In the genomic region with DNA sequence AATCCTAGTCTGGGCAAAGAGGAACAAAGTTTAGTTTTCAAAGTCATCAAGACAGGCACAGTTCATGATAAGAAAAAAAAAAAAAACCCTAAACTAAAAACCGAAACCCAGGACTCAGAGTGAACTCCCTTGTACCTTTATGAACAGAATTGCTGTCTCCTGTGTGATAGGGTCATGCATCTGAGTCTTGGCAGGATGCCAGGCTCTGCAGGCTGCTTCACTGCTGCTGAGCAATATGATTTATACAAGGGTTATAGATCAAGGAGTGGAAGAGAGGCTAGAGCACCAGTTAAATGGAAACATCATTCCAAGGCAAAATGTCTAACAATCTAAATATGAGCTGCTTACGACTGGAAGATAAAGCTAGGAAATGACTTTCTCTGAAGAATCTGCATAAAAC, we compare ENCODE assay signal across 11 mouse cellular contexts.
A peak's percentile ranks its signal among the peaks of the same experiment; 100 is the strongest.
DNase-seq lines count a peak whose midpoint lies in the region; ATAC-seq lines count a peak whose summit lies in the region.
"Had no signal": no experiment of that assay in that cellular context is flagged by ENCODE, and none has a peak within 500 bp of the region (broad histone marks: within the 10 kb centered on the region; RNA-seq: fewer than 3 reads in every experiment).

No protein-coding gene starts in this region.

- H3K9me3 ChIP-seq in intestine, embryonic 14.5 days (ENCODE audit: control insufficient read depth, low read length) = no peaks in the 10 kb centered on the region
- no peaks in the 10 kb centered on the region for H3K9me3 ChIP-seq in intestine, embryonic 16.5 days (ENCODE audit: control insufficient read depth, low read length)
- no peaks in the 10 kb centered on the region for H3K9me3 ChIP-seq in limb, embryonic 11.5 days (ENCODE audit: control insufficient read depth, low read length)
- H3K9me3 ChIP-seq: forebrain, embryonic 10.5 days; heart, embryonic 15.5 days had no signal

- DNase-seq in intestine, embryonic 14.5 days (ENCODE audit: low spot score) = peak; percentile 57
- peak; percentile 62 for DNase-seq in MN1 (ENCODE audit: low spot score)
- DNase-seq in adrenal gland, adult 2 months = peak; percentile 65
- peak; percentile 20 for DNase-seq in limb, embryonic 11.5 days (ENCODE audit: low spot score)
- DNase-seq in right cerebral cortex, adult 2 months (ENCODE audit: low spot score in 2 of 2) = no peak
- no peak for DNase-seq in left cerebral cortex, adult 11 months (ENCODE audit: low spot score)
- DNase-seq in layer of hippocampus, adult 18-20 months (ENCODE audit: low spot score in 2 of 2) = no peak

- no peak overlapping the region for H3K4me2 ChIP-seq in intestine, embryonic 14.5 days (ENCODE audit: low read length)
- no peak overlapping the region for H3K4me2 ChIP-seq in intestine, embryonic 16.5 days (ENCODE audit: low read depth, low read length)
- H3K4me2 ChIP-seq in limb, embryonic 11.5 days (ENCODE audit: low read depth, severe bottlenecking) = no peak overlapping the region
- H3K4me2 ChIP-seq: heart, embryonic 15.5 days had no signal

- H3K4me1 ChIP-seq in intestine, embryonic 14.5 days (replicated peaks; ENCODE audit: control insufficient read depth, insufficient read depth, low read length) = 0 out of 2 replicates have a peak, but pooled peaks cover 3% of the 10 kb centered on the region
- no peaks in the 10 kb centered on the region for H3K4me1 ChIP-seq in intestine, embryonic 16.5 days (ENCODE audit: control insufficient read depth, insufficient read depth, low read length)
- no peaks in the 10 kb centered on the region for H3K4me1 ChIP-seq in limb, embryonic 11.5 days (ENCODE audit: control insufficient read depth, insufficient read depth, low read length)
- H3K4me1 ChIP-seq: forebrain, embryonic 10.5 days; heart, embryonic 15.5 days had no signal

- no peaks in the 10 kb centered on the region for H3K36me3 ChIP-seq in intestine, embryonic 14.5 days (ENCODE audit: control insufficient read depth, insufficient read depth, low read length)
- H3K36me3 ChIP-seq in intestine, embryonic 16.5 days (ENCODE audit: control insufficient read depth, insufficient read depth, low read length) = no peaks in the 10 kb centered on the region
- H3K36me3 ChIP-seq in limb, embryonic 11.5 days (ENCODE audit: control insufficient read depth, insufficient read depth, low read length) = no peaks in the 10 kb centered on the region
- H3K36me3 ChIP-seq: forebrain, embryonic 10.5 days; heart, embryonic 15.5 days had no signal

- no peak overlapping the region for H3K4me3 ChIP-seq in intestine, embryonic 14.5 days (ENCODE audit: low read depth, low read length)
- H3K4me3 ChIP-seq in intestine, embryonic 16.5 days (ENCODE audit: low read length) = no peak overlapping the region
- no peak overlapping the region for H3K4me3 ChIP-seq in limb, embryonic 11.5 days (ENCODE audit: low read depth, low read length)
- H3K4me3 ChIP-seq: forebrain, embryonic 10.5 days; heart, embryonic 15.5 days had no signal

- no peak for ATAC-seq in intestine, embryonic 14.5 days (replicated peaks; ENCODE audit: low FRiP score, low TSS enrichment, low read depth)
- ATAC-seq in intestine, embryonic 16.5 days = no peak
- ATAC-seq in limb, embryonic 11.5 days (ENCODE audit: insufficient number of reproducible peaks, low FRiP score, low TSS enrichment, low read depth) = no peak

- no peaks in the 10 kb centered on the region for H3K27me3 ChIP-seq in intestine, embryonic 14.5 days (replicated peaks; ENCODE audit: control insufficient read depth, insufficient read depth, low read length)
- no peaks in the 10 kb centered on the region for H3K27me3 ChIP-seq in intestine, embryonic 16.5 days (replicated peaks; ENCODE audit: control insufficient read depth, insufficient read depth, low read length)
- H3K27me3 ChIP-seq in limb, embryonic 11.5 days (ENCODE audit: control insufficient read depth, insufficient read depth, low read length) = no peaks in the 10 kb centered on the region
- H3K27me3 ChIP-seq: heart, embryonic 15.5 days had no signal

- WGBS in intestine, embryonic 14.5 days = 19% methylated on average over 2 of the region's 2 CpGs
- WGBS in intestine, embryonic 16.5 days = 32% methylated on average over 2 of the region's 2 CpGs
- WGBS in limb, embryonic 11.5 days = 71% methylated on average over 2 of the region's 2 CpGs

- no peak overlapping the region for H3K9ac ChIP-seq in intestine, embryonic 14.5 days (ENCODE audit: low read length)
- no peak overlapping the region for H3K9ac ChIP-seq in intestine, embryonic 16.5 days (ENCODE audit: low read depth, low read length)
- no peak overlapping the region for H3K9ac ChIP-seq in limb, embryonic 11.5 days (ENCODE audit: low read length)
- H3K9ac ChIP-seq: heart, embryonic 15.5 days had no signal

- no peak overlapping the region for H3K27ac ChIP-seq in intestine, embryonic 14.5 days (ENCODE audit: low read depth)
- no peak overlapping the region for H3K27ac ChIP-seq in intestine, embryonic 16.5 days (ENCODE audit: low read length)
- no peak overlapping the region for H3K27ac ChIP-seq in limb, embryonic 11.5 days (replicated peaks; ENCODE audit: low read depth, low read length)
- H3K27ac ChIP-seq: forebrain, embryonic 10.5 days; heart, embryonic 15.5 days; macrophage had no signal

Comparison
In these comparisons a context has a peak if more than half of its experiments do, and no peak if none do; other contexts are left out.
1. DNase-seq: peak in intestine, embryonic 14.5 days (single experiment), MN1 (single experiment), adrenal gland, adult 2 months (single experiment) and limb, embryonic 11.5 days (single experiment); none in right cerebral cortex, adult 2 months (0 of 2), left cerebral cortex, adult 11 months (single experiment) and layer of hippocampus, adult 18-20 months (0 of 2).